Mouse (Mus musculus) telencephalon, adult 2 months (tissue): ENCODE measurements around the gene Clcn3.

Experiments
- DNase-seq: peaks from one replicate; pipeline ENCODE4 v3.0.0-alpha.2; 2011; ENCODE audit warnings: low read depth, low spot score

Clcn3 gene

DNA sequence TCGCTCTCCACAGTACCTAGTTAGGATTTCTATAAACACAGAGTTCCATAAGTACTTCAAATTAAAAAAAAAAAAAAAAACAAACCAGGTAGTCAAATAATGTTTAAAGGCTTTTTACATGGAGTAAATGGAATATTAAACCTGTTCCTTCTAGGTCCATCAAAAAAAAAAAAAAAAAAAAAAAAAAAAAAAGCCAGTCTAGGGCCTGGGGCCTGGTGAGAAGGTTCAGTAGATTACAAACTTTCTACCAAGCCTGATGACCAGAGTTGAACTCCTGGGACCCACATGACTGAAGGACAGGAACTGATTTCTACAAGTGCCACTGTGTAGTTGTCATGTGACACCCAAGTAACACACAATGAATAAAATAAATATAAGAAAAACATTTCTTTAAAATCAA is 31.3 kb downstream of the Clcn3 start:
- no peak for DNase-seq

DNA sequence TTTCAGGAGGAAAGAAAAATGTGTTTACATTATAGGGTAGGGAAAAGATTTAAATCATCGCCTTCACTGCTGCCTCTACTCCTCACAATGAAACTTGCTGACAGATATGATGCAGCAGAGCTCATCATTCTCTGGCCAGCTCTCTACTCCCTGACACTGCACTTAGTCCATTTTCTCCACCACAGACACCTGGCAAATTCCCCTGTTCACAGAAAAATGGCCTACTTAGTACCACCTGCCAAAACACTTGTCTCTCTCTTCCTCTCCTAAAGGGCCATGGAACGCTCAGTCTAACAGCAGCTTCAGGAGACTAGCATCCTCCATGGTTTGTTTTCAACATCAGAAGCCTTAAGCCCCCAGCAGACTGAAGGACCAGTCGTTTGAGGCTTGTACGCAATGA is 31.8 kb downstream of the Clcn3 start:
- no peak for DNase-seq

GRCm38 (mm10) chr8:60949859-60950258 is 33.2 kb downstream of the Clcn3 start:
- no peak for DNase-seq

GRCm38 (mm10) chr8:60947503-60947902 is 35.6 kb downstream of the Clcn3 start:
- no peak for DNase-seq

DNA sequence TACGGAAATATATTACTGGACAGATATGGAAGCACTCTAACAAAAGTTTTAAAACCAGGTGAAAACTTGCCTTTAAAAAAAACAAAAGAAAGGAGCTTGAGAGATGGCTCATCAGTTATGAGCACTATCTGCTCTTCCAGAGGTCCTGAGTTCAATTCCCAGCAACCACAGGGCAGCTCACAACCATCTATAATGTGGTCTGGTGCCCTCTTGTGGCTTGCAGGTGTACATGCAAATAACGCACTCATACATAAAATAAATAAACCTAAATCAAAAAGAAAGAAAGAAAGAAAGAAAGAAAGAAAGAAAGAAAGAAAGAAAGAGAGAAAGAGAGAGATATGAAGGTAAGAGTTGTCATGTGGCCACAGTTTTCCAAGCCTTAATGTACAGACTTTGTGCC is 40.2 kb downstream of the Clcn3 start:
- DNase-seq: no peak

DNA sequence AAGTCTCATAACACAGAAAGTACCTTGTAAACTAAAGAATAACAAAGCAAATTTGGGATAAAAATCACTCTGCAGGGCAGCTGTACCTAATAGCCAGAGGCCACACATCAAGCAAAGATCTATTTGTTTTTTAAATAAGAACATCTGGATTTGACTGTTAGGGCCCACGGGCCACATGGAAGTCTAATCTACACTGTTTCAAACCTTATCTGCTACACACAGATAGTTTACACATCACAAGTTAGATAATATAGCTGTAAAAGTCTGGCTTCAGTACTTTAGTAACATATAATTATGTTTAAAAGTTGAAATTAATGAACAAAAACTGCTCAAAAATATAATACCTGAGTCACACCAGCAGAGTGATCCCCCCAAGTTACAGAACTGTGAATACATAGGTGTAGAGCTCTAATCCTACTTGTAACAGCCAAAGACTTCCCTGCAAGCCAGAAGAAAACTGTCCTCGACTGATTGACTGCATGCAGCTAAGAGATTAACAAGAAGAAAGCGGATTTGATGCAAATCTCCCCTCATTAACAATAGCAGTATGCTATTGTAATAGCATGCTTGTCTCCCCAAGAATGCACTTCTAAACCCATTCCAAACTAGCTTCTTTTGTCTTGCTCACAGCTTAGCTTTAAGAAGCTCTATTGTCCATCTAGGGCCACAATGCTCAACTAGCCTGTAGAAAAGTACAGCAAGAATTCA is 44.2 kb downstream of the Clcn3 start:
- DNase-seq: no peak

DNA sequence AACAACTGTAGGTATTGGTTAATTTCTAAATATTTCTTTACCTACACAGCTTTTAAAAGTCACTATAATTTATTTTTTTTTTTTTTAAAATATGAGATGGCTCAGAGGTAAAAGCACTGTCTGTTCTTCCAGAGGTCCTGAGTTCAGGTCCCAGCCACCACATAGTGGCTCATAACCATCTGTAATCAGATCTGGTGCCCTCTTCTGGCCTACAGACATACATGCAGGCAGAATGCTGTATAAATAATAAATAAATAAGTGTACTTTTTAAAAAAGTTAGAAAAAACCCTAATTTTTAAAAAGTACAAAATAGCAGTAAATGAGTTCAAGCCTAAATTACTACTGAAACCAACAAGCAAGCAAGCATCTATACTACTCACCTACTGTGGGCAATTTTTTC is 49.5 kb downstream of the Clcn3 start:
- no peak for DNase-seq

DNA sequence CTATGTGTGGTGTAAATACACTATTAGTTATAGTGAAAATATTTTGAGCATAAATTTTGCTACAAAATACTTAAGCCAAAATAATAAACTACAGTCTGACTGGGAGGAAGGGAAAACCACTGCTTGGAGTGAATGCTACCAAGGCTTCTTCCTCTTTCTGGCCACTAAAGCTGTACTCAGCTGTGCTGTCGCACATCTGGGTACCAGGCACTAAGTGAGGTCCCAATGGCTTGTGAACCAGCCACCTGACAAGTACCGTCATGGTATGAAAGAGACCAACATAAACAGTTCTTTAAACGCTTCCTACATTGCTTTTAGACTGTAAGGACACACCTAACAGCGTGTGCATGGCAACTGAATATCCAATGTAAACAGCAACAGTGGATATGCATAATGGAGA is 62.9 kb downstream of the Clcn3 start:
- DNase-seq: no peak

- no peak for DNase-seq
These were observed 64.0 kb downstream of the Clcn3 start for GRCm38 (mm10) chr8:60919069-60919468.

- no peak for DNase-seq
These were observed 70.5 kb downstream of the Clcn3 start for GRCm38 (mm10) chr8:60912554-60912953.

DNA sequence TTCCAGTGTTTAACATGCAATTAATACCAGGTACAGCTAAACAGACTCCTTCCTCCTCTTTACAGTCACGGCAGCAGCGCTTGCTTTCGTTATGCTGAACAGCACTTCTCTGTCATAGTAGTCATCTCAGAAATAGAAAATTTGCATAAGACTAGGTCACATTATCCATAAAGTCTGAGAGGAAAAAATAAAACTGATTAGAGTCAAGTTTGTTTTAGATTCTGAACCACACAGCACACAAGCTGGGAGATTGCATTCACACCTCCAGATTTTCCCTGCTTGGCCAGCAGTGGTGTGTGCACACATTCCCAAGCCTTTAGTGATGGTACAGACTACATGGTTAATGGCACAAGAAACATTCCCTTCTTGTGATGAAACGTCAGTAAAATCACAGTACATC is 71.0 kb downstream of the Clcn3 start:
- DNase-seq: no peak

GRCm38 (mm10) chr8:60900147-60900546 is 83.0 kb downstream of the Clcn3 start:
- DNase-seq: no peak

- DNase-seq: no peak
These were observed 87.2 kb downstream of the Clcn3 start for GRCm38 (mm10) chr8:60895878-60896277.

DNA sequence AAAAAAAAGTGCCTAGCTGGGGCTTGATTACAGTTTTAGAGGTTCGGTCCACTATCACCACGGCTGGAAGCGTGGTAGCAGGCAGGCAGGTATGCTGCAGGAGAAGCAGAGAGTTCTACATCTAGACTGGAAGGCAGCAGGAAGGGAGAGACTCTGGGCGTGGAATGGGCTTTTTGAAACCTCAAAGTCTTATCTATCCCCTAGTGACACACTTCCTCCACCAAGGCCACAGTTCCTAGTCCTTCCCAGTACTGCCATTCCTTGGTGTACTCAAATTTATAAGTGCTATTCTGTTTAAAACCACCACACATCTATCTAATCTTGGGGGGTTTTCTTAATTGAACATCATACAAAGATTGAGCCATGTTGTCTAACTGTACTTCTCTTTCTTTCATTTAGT is 91.3 kb downstream of the Clcn3 start:
- no peak for DNase-seq

DNA sequence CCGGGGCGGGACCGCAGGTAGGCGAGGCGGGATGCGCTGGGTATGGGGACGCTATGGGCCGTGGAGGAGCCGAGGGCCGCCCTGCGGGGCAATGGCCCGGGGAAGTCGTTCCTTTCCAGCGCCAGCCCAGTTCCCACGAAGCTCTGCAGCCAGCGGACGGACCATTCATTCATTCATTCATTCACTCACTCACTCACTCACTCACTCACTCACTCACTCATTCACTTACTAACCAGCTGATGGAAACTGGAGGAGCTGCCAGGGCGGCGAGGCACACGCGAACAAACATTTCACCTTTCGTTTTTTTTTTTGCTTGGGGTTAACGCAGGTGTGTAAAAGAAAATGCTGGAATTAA is 92.6 kb downstream of the Clcn3 start:
- no peak for DNase-seq

- peak; percentile 97 for DNase-seq
These were observed 93.1 kb downstream of the Clcn3 start, which contains the start of gene Hpf1 for GRCm38 (mm10) chr8:60889843-60890519. Hpf1 (plus strand) TSS chr8:60890418.

- no peak for DNase-seq
These were observed 93.8 kb downstream of the Clcn3 start for GRCm38 (mm10) chr8:60889131-60889842.

GRCm38 (mm10) chr8:60886736-60887135 is 96.4 kb downstream of the Clcn3 start:
- DNase-seq: no peak

- DNase-seq: no peak
These were observed 99.5 kb downstream of the Clcn3 start for GRCm38 (mm10) chr8:60883419-60884137.

DNA sequence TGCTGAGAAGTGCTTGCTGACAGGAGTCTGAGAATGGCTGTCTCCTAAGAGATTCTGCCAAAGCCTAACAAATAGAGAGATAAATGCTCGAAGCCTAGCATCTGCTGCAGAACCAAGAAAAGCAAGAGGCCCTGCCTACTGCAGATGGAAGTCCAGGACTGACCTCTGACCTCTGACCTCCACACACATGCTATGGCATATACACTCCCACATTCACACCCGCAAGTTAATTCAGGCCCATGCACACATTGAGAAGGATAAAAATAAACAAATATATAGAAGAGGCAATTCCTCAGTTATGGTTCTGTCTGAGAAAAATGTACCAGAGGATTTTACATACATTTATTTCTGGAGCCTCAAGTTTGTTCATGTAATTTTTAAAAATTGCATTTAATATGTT is 104.5 kb downstream of the Clcn3 start:
- no peak for DNase-seq

DNA sequence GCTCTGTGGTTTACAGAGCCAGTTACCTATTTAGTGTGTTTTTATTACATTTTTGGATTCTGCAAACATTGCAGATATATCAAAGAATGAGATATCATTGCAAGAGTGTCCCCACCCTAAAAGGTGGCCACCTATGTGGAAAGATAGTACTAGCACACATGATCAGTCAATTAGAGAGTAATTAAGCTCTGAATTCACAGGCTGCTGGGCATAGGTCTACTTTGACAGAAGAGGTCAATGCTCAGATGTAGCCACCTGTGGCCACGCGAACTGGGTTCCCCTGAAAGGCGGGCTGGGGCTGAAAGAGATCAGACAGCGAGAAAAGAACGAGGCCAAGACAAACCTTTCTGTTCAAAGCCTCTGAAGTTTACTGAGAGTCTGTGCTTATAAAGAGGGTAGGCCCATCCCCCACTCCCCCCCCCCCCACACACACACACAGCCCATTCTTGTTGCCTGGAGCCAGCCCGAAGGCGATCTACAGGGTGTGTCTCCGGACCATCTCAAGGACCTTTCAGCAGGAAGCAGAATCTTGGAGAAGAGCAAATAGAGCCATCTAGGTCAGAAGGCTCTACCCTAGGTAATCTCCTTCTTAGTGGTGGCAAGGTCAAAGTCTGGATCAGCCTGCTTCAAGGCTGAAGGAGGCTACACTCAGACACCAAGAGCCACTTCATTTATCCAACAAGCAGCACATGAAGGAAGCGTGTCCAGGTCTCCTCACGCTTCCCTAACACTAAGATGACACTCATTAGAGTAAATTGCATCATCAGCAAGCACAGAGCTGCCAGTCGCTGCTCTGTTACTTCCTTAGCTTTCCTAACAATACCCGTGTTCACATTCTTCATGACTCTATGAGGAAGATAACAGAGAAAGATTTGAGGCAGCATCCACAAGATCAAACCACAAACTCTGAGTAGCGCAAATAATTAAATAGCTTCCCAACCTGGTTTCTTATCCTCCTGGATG is 112.6 kb downstream of the Clcn3 start:
- no peak for DNase-seq
